Mouse (Mus musculus): ENCODE measurements around the gene Pde6d. TPM values are rescaled to one million over a fixed set of nuclear protein-coding genes. Genes with fewer than 3 reads are reported as not detected.

The Pde6d gene
- total and polyA plus RNA-seq, 2 experiments from 2014 or later, result 19.8 to 50.5 TPM

DNA sequence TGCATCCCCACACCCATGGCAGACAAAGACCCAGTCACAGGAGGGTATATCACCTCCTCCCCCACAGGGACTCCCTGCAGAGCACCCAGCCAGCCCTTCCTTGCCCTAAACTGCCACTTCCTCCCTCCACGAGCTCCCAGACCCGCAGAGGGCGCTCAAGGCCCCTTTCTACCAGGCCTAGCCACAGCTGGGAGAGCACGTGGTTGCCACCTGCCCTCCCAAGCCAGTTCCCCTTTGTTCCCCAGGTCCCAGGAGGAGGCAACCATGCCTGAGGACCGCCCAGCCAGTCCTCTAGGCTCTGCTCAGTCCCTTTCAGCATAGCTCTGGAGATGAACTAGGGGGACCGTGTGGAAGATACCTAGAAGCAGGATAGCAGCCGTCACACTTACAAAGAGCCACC lies 73.0 kb downstream of the Pde6d start:
- Histone ChIP-seq H3K4me3 (ENCODE audit: low read depth, low read length) (no peak overlapping the region), H3K27me3 (ENCODE audit: control insufficient read depth, insufficient read depth, low read length) (no peaks in the 10 kb centered on the region), H3K27ac (ENCODE audit: low read depth) (no peak overlapping the region), H3K4me1 (ENCODE audit: control insufficient read depth, insufficient read depth) (peaks cover 25% of the 10 kb centered on the region), H3K36me3 (replicated peaks; ENCODE audit: control insufficient read depth, insufficient read depth, low read length) (no peaks in the 10 kb centered on the region), H3K4me2 (ENCODE audit: low read depth, low read length) (no peak overlapping the region), H3K9me3 (replicated peaks; ENCODE audit: control insufficient read depth, low read length) (no peaks in the 10 kb centered on the region), H3K9ac (replicated peaks; ENCODE audit: low read depth, low read length) (no peak overlapping the region)
- 16% methylated on average over 7 of the region's 7 CpGs for WGBS
- DNase-seq (ENCODE audit: low spot score) (peak; percentile 71), ATAC-seq (ENCODE audit: insufficient read depth, low read depth) (peak; percentile 62)
- peak; percentile 83 for TF ChIP-seq CTCF (IDR thresholded peaks at IDR 0.05; ENCODE audit: low read depth)
- peak; percentile 41; the same call in 1 of the 2 replicates for TF ChIP-seq EP300 (IDR thresholded peaks at IDR 0.05; ENCODE audit: low read depth)

GRCm38 (mm10) chr1:86507866-86508265 lies 74.6 kb downstream of the Pde6d start:
- Histone ChIP-seq H3K4me2 (ENCODE audit: low read depth, low read length) (no peak overlapping the region), H3K9ac (replicated peaks; ENCODE audit: low read depth, low read length) (no peak overlapping the region), H3K4me1 (ENCODE audit: control insufficient read depth, insufficient read depth) (peaks cover 25% of the 10 kb centered on the region), H3K27me3 (ENCODE audit: control insufficient read depth, insufficient read depth, low read length) (no peaks in the 10 kb centered on the region), H3K9me3 (replicated peaks; ENCODE audit: control insufficient read depth, low read length) (no peaks in the 10 kb centered on the region), H3K27ac (ENCODE audit: low read depth) (no peak overlapping the region), H3K4me3 (ENCODE audit: low read depth, low read length) (no peak overlapping the region), H3K36me3 (replicated peaks; ENCODE audit: control insufficient read depth, insufficient read depth, low read length) (no peaks in the 10 kb centered on the region)
- 94% methylated on average over 5 of the region's 5 CpGs for WGBS
- no peak for ATAC-seq (ENCODE audit: insufficient read depth, low read depth)
- no peak for DNase-seq (ENCODE audit: low spot score)
- TF ChIP-seq CTCF (IDR thresholded peaks at IDR 0.05; ENCODE audit: low read depth) (no peak), EP300 (IDR thresholded peaks at IDR 0.05; ENCODE audit: low read depth) (no peak)

GRCm38 (mm10) chr1:86506420-86506819 lies 76.0 kb downstream of the Pde6d start:
- no peak overlapping the region for H3K4me2 ChIP-seq (ENCODE audit: low read depth, low read length)
- H3K4me1 ChIP-seq (ENCODE audit: control insufficient read depth, insufficient read depth), result peaks cover 25% of the 10 kb centered on the region
- no peak overlapping the region for H3K9ac ChIP-seq (replicated peaks; ENCODE audit: low read depth, low read length)
- TF ChIP-seq CTCF (IDR thresholded peaks at IDR 0.05; ENCODE audit: low read depth), result no peak
- TF ChIP-seq EP300 (IDR thresholded peaks at IDR 0.05; ENCODE audit: low read depth), result no peak
- H3K27me3 ChIP-seq (ENCODE audit: control insufficient read depth, insufficient read depth, low read length), result no peaks in the 10 kb centered on the region
- 0 out of 2 replicates have a peak overlapping the region, but pooled peaks have one; percentile 32 for H3K27ac ChIP-seq (ENCODE audit: low read depth)
- ATAC-seq (ENCODE audit: insufficient read depth, low read depth) (no peak), DNase-seq (ENCODE audit: low spot score) (no peak)
- no peak overlapping the region for H3K4me3 ChIP-seq (ENCODE audit: low read depth, low read length)
- 78% methylated on average over 5 of the region's 5 CpGs for WGBS
- H3K9me3 ChIP-seq (replicated peaks; ENCODE audit: control insufficient read depth, low read length), result no peaks in the 10 kb centered on the region
- no peaks in the 10 kb centered on the region for H3K36me3 ChIP-seq (replicated peaks; ENCODE audit: control insufficient read depth, insufficient read depth, low read length)

DNA sequence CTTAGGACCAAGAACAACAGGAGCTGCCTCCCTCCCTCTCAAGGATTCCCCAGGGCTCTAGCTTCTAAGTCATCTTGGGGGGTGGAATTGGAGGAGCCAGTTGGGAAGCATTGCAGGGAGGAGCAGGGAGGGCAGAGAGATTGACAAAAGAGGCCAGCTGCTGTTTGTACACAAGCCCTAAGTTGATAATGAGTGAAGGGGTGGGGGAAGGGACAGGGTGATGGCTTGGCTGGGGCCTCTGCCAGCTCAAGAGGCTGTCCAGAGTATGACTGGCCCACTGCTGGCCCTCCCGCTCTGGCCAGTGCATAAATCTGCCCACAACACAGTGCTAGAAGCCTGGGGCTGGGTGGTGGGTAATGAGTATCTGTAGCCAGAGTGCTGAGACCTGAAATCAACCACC lies 77.0 kb downstream of the Pde6d start:
- TF ChIP-seq CTCF (IDR thresholded peaks at IDR 0.05; ENCODE audit: low read depth) (no peak), EP300 (IDR thresholded peaks at IDR 0.05; ENCODE audit: low read depth) (no peak)
- Histone ChIP-seq H3K4me3 (ENCODE audit: low read depth, low read length) (no peak overlapping the region), H3K4me2 (ENCODE audit: low read depth, low read length) (peak overlapping the region; percentile 61; the same call in 1 of the 2 replicates), H3K9ac (replicated peaks; ENCODE audit: low read depth, low read length) (peak overlapping the region; percentile 21; the same call in 1 of the 2 replicates), H3K27me3 (ENCODE audit: control insufficient read depth, insufficient read depth, low read length) (no peaks in the 10 kb centered on the region), H3K4me1 (ENCODE audit: control insufficient read depth, insufficient read depth) (peaks cover 20% of the 10 kb centered on the region), H3K36me3 (replicated peaks; ENCODE audit: control insufficient read depth, insufficient read depth, low read length) (no peaks in the 10 kb centered on the region), H3K9me3 (replicated peaks; ENCODE audit: control insufficient read depth, low read length) (no peaks in the 10 kb centered on the region), H3K27ac (ENCODE audit: low read depth) (peak overlapping the region; percentile 96)
- DNase-seq (ENCODE audit: low spot score), result no peak
- ATAC-seq (ENCODE audit: insufficient read depth, low read depth), result no peak
- WGBS, result 17% methylated on average over 1 of the region's 1 CpGs

- 19% methylated on average over 19 of the region's 19 CpGs for WGBS
- Histone ChIP-seq H3K9ac (replicated peaks; ENCODE audit: low read depth, low read length) (peak overlapping the region; percentile 71), H3K4me1 (ENCODE audit: control insufficient read depth, insufficient read depth) (peaks cover 20% of the 10 kb centered on the region), H3K4me2 (ENCODE audit: low read depth, low read length) (peak overlapping the region; percentile 61), H3K36me3 (replicated peaks; ENCODE audit: control insufficient read depth, insufficient read depth, low read length) (no peaks in the 10 kb centered on the region), H3K27ac (ENCODE audit: low read depth) (peak overlapping the region; percentile 96), H3K27me3 (ENCODE audit: control insufficient read depth, insufficient read depth, low read length) (no peaks in the 10 kb centered on the region), H3K4me3 (ENCODE audit: low read depth, low read length) (peak overlapping the region; percentile 50), H3K9me3 (replicated peaks; ENCODE audit: control insufficient read depth, low read length) (no peaks in the 10 kb centered on the region)
- no peak for TF ChIP-seq EP300 (IDR thresholded peaks at IDR 0.05; ENCODE audit: low read depth)
- no peak for TF ChIP-seq CTCF (IDR thresholded peaks at IDR 0.05; ENCODE audit: low read depth)
- no peak for DNase-seq (ENCODE audit: low spot score)
- ATAC-seq (ENCODE audit: insufficient read depth, low read depth), result no peak
Measured at GRCm38 (mm10) chr1:86504697-86505421, 77.6 kb downstream of the Pde6d start.
